Mouse (Mus musculus) hindbrain, embryonic 12.5 days (tissue): ENCODE measurements around the gene Xaf1. TPM values are rescaled to one million over a fixed set of nuclear protein-coding genes. Genes with fewer than 3 reads are reported as not detected.
A peak's percentile ranks its signal among the peaks of the same experiment; 100 is the strongest.

Experiments
- ATAC-seq: fragments of 200-750 bp; cut with Nextera tagmentation; 2 replicates; pipeline ENCODE4 v1.8.0; 2017; ENCODE audit warnings: moderate TSS enrichment; ENCODE audit not compliant: low FRiP score
- H3K27ac ChIP-seq: fragments of 300-500 bp; sonication (generic); 2 replicates; pipeline ENCODE4 v1.5.1; 2016; ENCODE audit warnings: mild to moderate bottlenecking
- H3K27me3 ChIP-seq: fragments of 300-500 bp; sonication (generic); 2 replicates; pipeline ENCODE4 v1.6.1; 2016; ENCODE audit warnings: mild to moderate bottlenecking
- H3K36me3 ChIP-seq: fragments of 300-500 bp; sonication (generic); 2 replicates; pipeline ENCODE4 v1.6.1; 2016; ENCODE audit warnings: mild to moderate bottlenecking
- H3K4me1 ChIP-seq: fragments of 300-500 bp; sonication (generic); 2 replicates; pipeline ENCODE4 v1.6.1; 2016
- H3K4me2 ChIP-seq: fragments of 300-500 bp; sonication (generic); replicated peaks from 2 replicates; pipeline ENCODE4 v1.6.1; 2016; ENCODE audit warnings: mild to moderate bottlenecking
- H3K4me3 ChIP-seq: fragments of 300-500 bp; sonication (generic); 2 replicates; pipeline ENCODE4 v1.5.1; 2016; ENCODE audit warnings: mild to moderate bottlenecking
- H3K9ac ChIP-seq: fragments of 300-500 bp; sonication (generic); 2 replicates; pipeline ENCODE4 v1.6.1; 2016; ENCODE audit warnings: mild to moderate bottlenecking, moderate library complexity
- H3K9me3 ChIP-seq: fragments of 300-500 bp; sonication (generic); replicated peaks from 2 replicates; pipeline ENCODE4 v1.6.1; 2016; ENCODE audit warnings: mild to moderate bottlenecking
- WGBS: fragments of 180-500 bp; shearing (Covaris S2); methylation state at CpG from one replicate; pipeline ENCODE4 v1.1.7; 2016; 5-methylcytosine and 5-hydroxymethylcytosine counted together
- polyA plus RNA-seq: library from polyadenylated mRNA; unstranded; fragments of >200 nt; fragmentation: Nextera tagmentation; extraction: Ambion mirVana; gene quantifications from 2 replicates; pipeline ENCODE4 v1.2.1, GENCODE M21; 2016

The Xaf1 gene
- polyA plus RNA-seq, 1 experiment from 2014 or later, result 2.6 TPM

GRCm38 (mm10) chr11:72349016-72349415 is 47.6 kb downstream of the Xaf1 start:
- 53% methylated on average over 8 of the region's 8 CpGs for WGBS

GRCm38 (mm10) chr11:72349652-72350051 is 48.2 kb downstream of the Xaf1 start:
- no peak overlapping the region for H3K4me3 ChIP-seq
- ATAC-seq, result no peak
- H3K9ac ChIP-seq, result no peak overlapping the region
- H3K4me2 ChIP-seq, result no peak overlapping the region
- H3K4me1 ChIP-seq, result no peaks in the 10 kb centered on the region
- H3K36me3 ChIP-seq, result no peaks in the 10 kb centered on the region
- no peaks in the 10 kb centered on the region for H3K27me3 ChIP-seq
- 81% methylated on average over 4 of the region's 4 CpGs for WGBS
- H3K27ac ChIP-seq, result no peak overlapping the region
- H3K9me3 ChIP-seq, result no peaks in the 10 kb centered on the region

More at GRCm38 (mm10) chr11:72349016-72349415, 47.6 kb downstream of the Xaf1 start:
- no peaks in the 10 kb centered on the region for H3K36me3 ChIP-seq
- H3K4me2 ChIP-seq, result no peak overlapping the region
- no peaks in the 10 kb centered on the region for H3K9me3 ChIP-seq
- no peaks in the 10 kb centered on the region for H3K4me1 ChIP-seq
- ATAC-seq, result no peak
- no peak overlapping the region for H3K4me3 ChIP-seq
- H3K9ac ChIP-seq, result no peak overlapping the region
- H3K27me3 ChIP-seq, result no peaks in the 10 kb centered on the region
- no peak overlapping the region for H3K27ac ChIP-seq

GRCm38 (mm10) chr11:72352272-72352671 is 50.8 kb downstream of the Xaf1 start:
- no peak overlapping the region for H3K4me2 ChIP-seq
- H3K36me3 ChIP-seq, result no peaks in the 10 kb centered on the region
- no peak overlapping the region for H3K9ac ChIP-seq
- H3K27me3 ChIP-seq, result no peaks in the 10 kb centered on the region
- H3K9me3 ChIP-seq, result no peaks in the 10 kb centered on the region
- 96% methylated on average over 1 of the region's 1 CpGs for WGBS
- no peak overlapping the region for H3K27ac ChIP-seq
- no peak overlapping the region for H3K4me3 ChIP-seq
- H3K4me1 ChIP-seq, result peaks cover 4% of the 10 kb centered on the region
- no peak for ATAC-seq

GRCm38 (mm10) chr11:72353186-72353585 is 51.8 kb downstream of the Xaf1 start:
- ATAC-seq, result no peak
- Histone ChIP-seq H3K27ac (no peak overlapping the region), H3K4me3 (no peak overlapping the region), H3K9ac (no peak overlapping the region), H3K4me1 (peaks cover 4% of the 10 kb centered on the region), H3K4me2 (no peak overlapping the region), H3K36me3 (no peaks in the 10 kb centered on the region), H3K9me3 (no peaks in the 10 kb centered on the region), H3K27me3 (no peaks in the 10 kb centered on the region)
- 79% methylated on average over 3 of the region's 3 CpGs for WGBS

- Histone ChIP-seq H3K4me2 (peak overlapping the region; percentile 38), H3K27me3 (no peaks in the 10 kb centered on the region), H3K4me1 (peaks cover 4% of the 10 kb centered on the region), H3K27ac (no peak overlapping the region), H3K4me3 (no peak overlapping the region), H3K9me3 (no peaks in the 10 kb centered on the region), H3K36me3 (no peaks in the 10 kb centered on the region), H3K9ac (no peak overlapping the region)
- 24% methylated on average over 20 of the region's 20 CpGs for WGBS
- no peak for ATAC-seq
Observed at GRCm38 (mm10) chr11:72354971-72355728, 53.7 kb downstream of the Xaf1 start.

- H3K4me3 ChIP-seq, result peak overlapping the region; percentile 43
- no peaks in the 10 kb centered on the region for H3K36me3 ChIP-seq
- WGBS, result 9% methylated on average over 42 of the region's 42 CpGs
- peaks cover 3% of the 10 kb centered on the region; the same call in 1 of the 2 replicates for H3K4me1 ChIP-seq
- ATAC-seq, result peak; percentile 92
- H3K4me2 ChIP-seq, result peak overlapping the region; percentile 80
- peak overlapping the region; percentile 52; the same call in 1 of the 2 replicates for H3K27ac ChIP-seq
- H3K27me3 ChIP-seq, result no peaks in the 10 kb centered on the region
- H3K9ac ChIP-seq, result peak overlapping the region; percentile 67
- no peaks in the 10 kb centered on the region for H3K9me3 ChIP-seq
Observed at GRCm38 (mm10) chr11:72361385-72362346, 60.2 kb downstream of the Xaf1 start.

GRCm38 (mm10) chr11:72362347-72362741 is 60.9 kb downstream of the Xaf1 start, which contains the start of gene Tekt1:
Gene Tekt1 (minus strand): TSS chr11:72362442.
- Histone ChIP-seq H3K9me3 (no peaks in the 10 kb centered on the region), H3K4me1 (peaks cover 3% of the 10 kb centered on the region; the same call in 1 of the 2 replicates), H3K9ac (peak within 1 kb of the TSS; percentile 67), H3K27me3 (no peaks in the 10 kb centered on the region), H3K4me3 (peak within 1 kb of the TSS; percentile 43), H3K4me2 (peak within 1 kb of the TSS; percentile 80), H3K36me3 (no peaks in the 10 kb centered on the region), H3K27ac (peak within 1 kb of the TSS; percentile 52; the same call in 1 of the 2 replicates)
- ATAC-seq, result peak; percentile 50; the same call in 1 of the 2 replicates
- 36% methylated on average over 10 of the region's 10 CpGs for WGBS

Other genes starting within 250 kb of the Xaf1 start
- 1.1 and 1.8 TPM in 2 replicates for gene Pitpnm3, start 165.9 kb upstream of the Xaf1 start, polyA plus RNA-seq
- 0.91 and 1.1 TPM in 2 replicates for gene Gm43951, start 94.8 kb upstream of the Xaf1 start, polyA plus RNA-seq
- 19.6 and 19.9 TPM in 2 replicates for gene 4933427D14Rik, start 94.2 kb upstream of the Xaf1 start, polyA plus RNA-seq
- gene Txndc17, start 94.1 kb upstream of the Xaf1 start, polyA plus RNA-seq, result 159 and 167 TPM in 2 replicates
- 49.6 and 57.6 TPM in 2 replicates for gene Med31, start 86.0 kb upstream of the Xaf1 start, polyA plus RNA-seq
- 0.36 and 0.52 TPM in 2 replicates for gene Slc13a5, start 34.4 kb upstream of the Xaf1 start, polyA plus RNA-seq
- gene Fbxo39, start 12.8 kb downstream of the Xaf1 start, polyA plus RNA-seq, result not detected in 2 replicates
- 6.6 and 7.9 TPM in 2 replicates for gene Tekt1, start 60.8 kb downstream of the Xaf1 start, polyA plus RNA-seq
- gene Smtnl2, start 110.1 kb downstream of the Xaf1 start, polyA plus RNA-seq, result 14.5 and 15.3 TPM in 2 replicates
- 0.32 TPM in 1 of 2 replicates, not detected in the other for gene Ggt6, start 133.9 kb downstream of the Xaf1 start, polyA plus RNA-seq
- 112 and 123 TPM in 2 replicates for gene Mybbp1a, start 139.7 kb downstream of the Xaf1 start, polyA plus RNA-seq
- 8.8 and 9.3 TPM in 2 replicates for gene Spns2, start 188.3 kb downstream of the Xaf1 start, polyA plus RNA-seq
- gene Spns3, start 248.9 kb downstream of the Xaf1 start, polyA plus RNA-seq, result 0.15 TPM in 1 of 2 replicates, not detected in the other